Mouse (Mus musculus) bone marrow, adult 2 months (tissue): ENCODE data around the gene Ddx1.

Experiments
- CTCF ChIP-seq: fragments of 200-500 bp; IDR thresholded peaks from 2 replicates; pipeline ENCODE4 v1.5.1; 2011; ENCODE audit warnings: low read length, control low read depth; ENCODE audit not compliant: control insufficient read depth, insufficient read depth
- POLR2A ChIP-seq: fragments of 200-500 bp; IDR thresholded peaks from 2 replicates; pipeline ENCODE4 v1.6.1; 2011; ENCODE audit warnings: low read depth, mild to moderate bottlenecking, control low read depth, low read length, borderline replicate concordance; ENCODE audit not compliant: control insufficient read depth

- TF ChIP-seq CTCF: no peak
- no peak for TF ChIP-seq POLR2A
Measured at GRCm38 (mm10) chr12:13249573-13249919, 533 bp upstream of the Ddx1 start.
